In the genomic region with DNA sequence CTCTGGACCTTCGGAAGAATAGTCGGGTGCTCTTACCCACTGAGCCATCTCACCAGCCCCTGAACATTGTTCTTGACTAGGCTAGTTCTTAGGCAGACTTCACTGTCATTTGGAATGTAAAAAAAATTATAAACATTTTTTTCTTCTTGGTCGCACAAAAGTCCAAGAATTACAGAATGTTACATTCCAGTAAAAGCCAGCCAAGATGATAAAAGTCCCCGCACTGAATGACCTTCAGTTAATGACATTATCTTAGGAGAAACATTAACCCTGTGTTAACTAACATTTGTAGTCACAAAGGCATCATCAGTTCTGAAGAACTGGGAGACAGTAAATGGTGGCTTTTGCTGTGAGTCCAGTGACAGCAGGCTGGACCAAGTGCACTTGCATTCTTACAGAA, we compare ENCODE assay signal across 22 mouse cellular contexts.
"Had no signal": no experiment of that assay in that cellular context is flagged by ENCODE, and none has a peak within 500 bp of the region (broad histone marks: within the 10 kb centered on the region; RNA-seq: fewer than 3 reads in every experiment).

No protein-coding gene starts in this region.

- H3K36me3 ChIP-seq: heart, embryonic 15.5 days; limb, embryonic 15.5 days had no signal

- H3K9me3 ChIP-seq: heart, embryonic 13.5 days; heart, embryonic 15.5 days; hindbrain, embryonic 13.5 days; hindbrain, embryonic 15.5 days; limb, embryonic 13.5 days; limb, embryonic 15.5 days; liver, embryonic 12.5 days had no signal

- H3K4me2 ChIP-seq: heart, embryonic 11.5 days; heart, embryonic 13.5 days; heart, embryonic 15.5 days; hindbrain, embryonic 13.5 days; hindbrain, embryonic 15.5 days; limb, embryonic 13.5 days; limb, embryonic 15.5 days; liver, embryonic 12.5 days had no signal

- H3K27me3 ChIP-seq: heart, embryonic 13.5 days; heart, embryonic 15.5 days; hindbrain, embryonic 13.5 days; hindbrain, embryonic 15.5 days; limb, embryonic 13.5 days; limb, embryonic 15.5 days; liver, embryonic 12.5 days had no signal

- H3K27ac ChIP-seq: heart, adult 2 months; heart, embryonic 13.5 days; heart, embryonic 15.5 days; hindbrain, embryonic 13.5 days; hindbrain, embryonic 15.5 days; hindbrain, postnatal 0 days; limb, embryonic 13.5 days; limb, embryonic 15.5 days; liver, embryonic 12.5 days; liver, embryonic 14.5 days had no signal

- H3K4me1 ChIP-seq: heart, embryonic 15.5 days; hindbrain, embryonic 13.5 days; hindbrain, embryonic 15.5 days; limb, embryonic 13.5 days; limb, embryonic 15.5 days had no signal

- H3K4me3 ChIP-seq: heart, adult 2 months; heart, embryonic 13.5 days; heart, embryonic 15.5 days; hindbrain, embryonic 13.5 days; hindbrain, embryonic 15.5 days; limb, embryonic 13.5 days; limb, embryonic 15.5 days; liver, embryonic 12.5 days had no signal

- DNase-seq: forebrain, postnatal 0 days; gastrocnemius, postnatal 14 days; gastrocnemius, postnatal 36 days; heart, adult 11 months; heart, adult 2 months; heart, postnatal 14 days; heart, postnatal 36 days; kidney, adult 11 months; layer of hippocampus, adult 9-11 months; layer of hippocampus, postnatal 36 days; left cerebral cortex, postnatal 4 days had no signal

- ATAC-seq: forebrain, postnatal 0 days; hindbrain, postnatal 0 days; intestine, embryonic 16.5 days; liver, embryonic 12.5 days had no signal

- H3K9ac ChIP-seq: forebrain, postnatal 0 days; heart, embryonic 13.5 days; heart, embryonic 15.5 days; hindbrain, embryonic 13.5 days; hindbrain, embryonic 15.5 days; limb, embryonic 13.5 days; limb, embryonic 15.5 days; liver, embryonic 12.5 days; liver, embryonic 14.5 days had no signal
